Comparison of ENCODE assay signal across 25 mouse cellular contexts in the genomic region with DNA sequence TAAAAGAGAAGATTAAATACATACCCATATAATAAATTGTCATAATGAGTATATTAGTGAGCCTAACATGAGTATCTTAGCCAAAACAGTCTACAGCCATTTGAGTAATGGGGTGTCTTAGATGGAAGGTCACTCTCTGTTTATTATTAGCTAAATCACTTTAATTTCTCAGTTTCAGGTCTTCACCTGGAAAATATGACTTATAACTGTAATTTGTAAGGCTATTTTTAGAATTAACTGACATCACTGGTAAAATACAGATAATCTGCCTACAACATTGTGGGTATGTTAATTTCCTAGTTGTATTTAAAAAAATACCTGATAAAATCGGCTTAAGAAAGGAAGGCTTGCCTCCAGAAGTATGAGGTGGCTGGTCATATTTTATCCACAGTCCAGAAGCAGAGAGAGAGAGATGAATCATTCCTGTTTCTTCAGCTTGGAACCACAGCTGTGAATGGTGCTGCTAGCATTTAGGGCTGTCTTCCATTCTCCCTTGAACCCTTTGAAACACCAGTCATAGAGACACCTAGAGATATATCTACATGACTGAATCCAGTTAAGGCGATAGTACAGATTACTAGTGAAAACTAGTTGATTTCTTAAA. TPM values are rescaled to one million over a fixed set of nuclear protein-coding genes. Genes with fewer than 3 reads are reported as not detected.
A peak's percentile ranks its signal among the peaks of the same experiment; 100 is the strongest.
DNase-seq lines count a peak whose midpoint lies in the region; ATAC-seq and TF ChIP-seq lines count a peak whose summit lies in the region.
"Had no signal": no experiment of that assay in that cellular context is flagged by ENCODE, and none has a peak within 500 bp of the region (broad histone marks: within the 10 kb centered on the region; RNA-seq: fewer than 3 reads in every experiment).

No protein-coding gene starts in this region.

- ATAC-seq in CD4-positive, CD25-positive, alpha-beta regulatory T cell, adult 4 months: peak; percentile 47
- peak; percentile 65 for ATAC-seq in Patski
- peak; percentile 35 for ATAC-seq in inflammation-experienced regulatory T-cells, adult 6 months
- no peak for ATAC-seq in erythroid progenitor cell, adult 5-6 weeks (replicated peaks; ENCODE audit: low FRiP score, poor library complexity, severe bottlenecking)
- ATAC-seq: forebrain, embryonic 13.5 days; forebrain, embryonic 16.5 days; hindbrain, postnatal 0 days; intestine, postnatal 0 days had no signal

- in situ Hi-C loops in Patski (cut with MboI; ENCODE audit: low pct_unique_long_range_greater_than_20kb): no loop called here

- no peak for TF ChIP-seq CTCF in Patski (IDR thresholded peaks at IDR 0.05)

- peak; percentile 56 for DNase-seq in 416B (ENCODE audit: low read depth)
- DNase-seq in Patski (ENCODE audit: low read depth, low spot score): no peak
- no peak for DNase-seq in cerebellum, postnatal 25 days
- no peak for DNase-seq in kidney, adult 9 months
- DNase-seq: adrenal gland, postnatal 10 days; cerebellum, adult 11 months; cerebellum, adult 2 months; cerebellum, adult 9-11 months; cerebellum, postnatal 36 days; embryo, embryonic 11 days; gastrocnemius, postnatal 10 days; heart, postnatal 10 days; heart, postnatal 4 days; kidney, adult 2 months had no signal

- CTCF ChIA-PET in Patski (lab: Charles Lee): no interaction called here

- H3K27me3 ChIP-seq in Patski: no peaks in the 10 kb centered on the region
- H3K27me3 ChIP-seq: embryonic facial prominence, embryonic 13.5 days; forebrain, embryonic 13.5 days; heart, embryonic 12.5 days; heart, embryonic 15.5 days had no signal

- POLR2A ChIA-PET in Patski (lab: Charles Lee): no interaction called here

RNA-seq across cellular contexts. Expression of gene Mab21l2, which starts 29.8 kb away (rescaled TPM):
- polyA plus RNA-seq in CD4-positive, CD25-positive, alpha-beta regulatory T cell, adult 4 months (2017; shearing (Covaris generic)): under 1 TPM; 0.32 to 0.44 TPM
- polyA plus RNA-seq in Patski (2021): not detected
- under 1 TPM; 0.34 to 0.99 (median 0.50) TPM for polyA plus RNA-seq in inflammation-experienced regulatory T-cells, adult 6 months (2017; shearing (Covaris generic))
- total RNA-seq in erythroid progenitor cell, adult 5-6 weeks (2015; ENCODE audit: low replicate concordance): not detected in 2 replicates
- total RNA-seq in erythroid progenitor cell, adult 5-6 weeks (2017; ENCODE audit: low replicate concordance): 0.90 TPM in 1 of 2 replicates, not detected in the other
- polyA plus RNA-seq: erythroblast, embryonic 14.5 days had no signal
